Mouse (Mus musculus) lung, postnatal 0 days (tissue): ENCODE data around the gene Klf11.

Source experiments
- CTCF ChIP-seq: IDR thresholded peaks from 2 replicates; pipeline ENCODE4 v1.5.1; 2016; ENCODE audit warnings: antibody characterized with exemption, mild to moderate bottlenecking
- EP300 ChIP-seq: IDR thresholded peaks from 2 replicates; pipeline ENCODE4 v1.6.1; 2016; ENCODE audit warnings: antibody characterized with exemption, mild to moderate bottlenecking, control low read depth

DNA sequence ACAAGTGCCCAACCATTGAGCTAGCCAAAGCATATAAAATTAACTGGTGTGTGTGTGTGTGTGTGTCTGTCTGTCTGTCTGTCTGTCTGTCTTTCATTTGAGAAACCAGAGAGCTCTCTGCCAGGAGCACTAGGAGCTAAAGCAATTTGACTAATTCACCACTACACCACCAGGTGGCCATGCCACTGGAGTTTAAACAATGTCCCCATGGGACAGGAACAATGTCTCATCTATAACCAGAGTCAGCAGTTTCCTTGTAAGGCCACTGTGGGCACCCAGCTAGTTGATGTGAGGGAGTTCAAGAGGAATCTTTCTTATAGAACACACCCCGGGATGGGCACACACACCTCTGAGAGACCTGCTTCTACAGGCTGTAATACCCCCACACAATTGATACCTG, 20.9 kb upstream of the Klf11 start:
- peak; percentile 82 for TF ChIP-seq CTCF
- TF ChIP-seq EP300 = no peak
